Mouse (Mus musculus) heart, adult 11 months (tissue): ENCODE data around the gene Sdr42e1.

Source experiments
- DNase-seq: peaks from one replicate; pipeline ENCODE4 v3.0.0; 2022

Sdr42e1 gene

DNA sequence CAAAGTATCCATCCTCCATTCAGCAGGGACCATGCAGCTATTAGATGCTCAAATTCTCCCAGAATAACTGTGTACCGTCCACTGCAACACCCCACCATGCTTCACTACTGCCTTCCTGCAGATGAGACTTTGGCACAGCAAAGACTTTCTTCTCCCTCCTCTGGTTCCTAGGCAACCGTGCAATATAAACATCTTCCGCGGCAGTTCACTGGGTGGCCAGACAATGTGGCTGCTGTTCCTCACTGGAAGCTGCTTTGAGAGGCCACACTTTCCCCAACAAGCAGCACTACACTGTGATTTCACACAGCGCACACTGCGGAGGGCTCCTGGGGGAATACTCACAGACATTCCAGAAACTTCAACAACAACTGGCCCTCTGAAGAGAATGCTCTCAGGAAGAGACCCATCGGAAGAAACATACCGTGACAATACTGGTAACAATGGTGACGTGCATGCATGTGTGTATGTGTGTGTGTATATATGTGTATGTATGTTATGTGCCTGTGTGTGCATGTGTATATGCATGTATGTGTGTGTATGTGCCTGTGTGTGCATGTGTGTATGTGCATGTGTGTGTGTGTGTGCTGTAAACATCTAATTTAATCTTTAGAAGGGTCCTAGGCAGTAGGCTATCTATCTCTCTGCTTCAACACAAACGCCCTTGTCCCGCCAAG lies 13.0 kb downstream of the Sdr42e1 start:
- DNase-seq, result peak; percentile 92

DNA sequence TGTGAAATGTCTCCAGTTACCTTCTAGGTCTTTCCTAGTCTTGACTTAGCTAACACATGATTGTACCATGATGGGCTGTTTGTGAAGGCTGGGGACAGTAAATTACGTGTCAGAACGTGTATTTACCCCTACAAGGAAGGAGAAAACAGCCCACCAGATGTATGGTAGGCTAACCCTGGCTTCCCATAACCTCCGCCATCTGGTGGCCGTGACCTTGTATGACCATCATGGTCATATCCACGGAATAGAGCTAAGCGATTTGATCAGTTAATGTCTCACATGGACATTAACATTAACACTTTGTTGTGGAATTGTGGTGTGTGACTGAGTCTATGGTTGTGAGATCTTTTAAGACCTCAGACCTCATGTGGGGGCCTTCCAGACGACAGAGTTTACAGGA lies 14.5 kb downstream of the Sdr42e1 start:
- DNase-seq, result no peak

GRCm38 (mm10) chr8:117652318-117652717 lies 21.2 kb downstream of the Sdr42e1 start:
- no peak for DNase-seq

- peak; percentile 90 for DNase-seq
Observed at GRCm38 (mm10) chr8:117646440-117646839, 27.0 kb downstream of the Sdr42e1 start.

GRCm38 (mm10) chr8:117646020-117646419 lies 27.5 kb downstream of the Sdr42e1 start:
- DNase-seq, result no peak

DNA sequence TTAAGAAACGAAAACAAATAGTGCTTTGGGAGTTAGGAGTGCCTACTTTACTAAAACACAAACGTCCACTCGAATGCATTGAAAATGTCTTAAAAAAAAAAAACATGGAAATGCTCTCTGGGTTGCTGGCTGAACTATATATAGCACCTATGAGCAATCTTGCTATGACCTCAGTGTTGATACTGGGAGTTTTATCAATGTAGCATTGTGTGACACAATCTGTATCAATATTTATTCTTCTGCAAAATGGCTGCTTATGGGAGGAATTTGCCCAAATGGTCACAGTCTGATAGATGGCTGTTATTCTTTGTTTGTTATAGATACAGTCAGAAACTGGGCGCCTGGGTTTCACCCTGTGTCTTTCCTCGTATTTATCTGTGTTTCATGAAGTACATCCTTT lies 28.0 kb downstream of the Sdr42e1 start:
- no peak for DNase-seq

DNA sequence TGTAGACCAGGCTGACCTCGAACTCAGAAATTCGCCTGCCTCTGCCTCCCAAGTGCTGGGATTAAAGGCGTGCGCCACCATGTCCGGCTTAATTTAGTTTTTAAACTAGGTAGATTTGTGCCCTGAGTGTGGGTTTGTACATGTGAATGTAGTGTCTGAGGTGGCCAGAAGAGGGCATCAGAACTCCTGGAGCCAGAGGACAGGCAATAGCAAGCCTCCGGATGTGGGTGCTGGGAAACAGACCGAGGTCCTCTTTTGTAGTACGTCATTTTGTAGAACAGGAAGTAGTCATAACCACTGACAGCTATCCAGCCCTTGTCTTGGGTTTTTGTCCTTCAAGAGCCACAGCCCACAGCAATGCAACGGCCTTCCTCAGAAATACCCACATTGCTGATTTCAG lies 33.9 kb downstream of the Sdr42e1 start:
- DNase-seq, result no peak

DNA sequence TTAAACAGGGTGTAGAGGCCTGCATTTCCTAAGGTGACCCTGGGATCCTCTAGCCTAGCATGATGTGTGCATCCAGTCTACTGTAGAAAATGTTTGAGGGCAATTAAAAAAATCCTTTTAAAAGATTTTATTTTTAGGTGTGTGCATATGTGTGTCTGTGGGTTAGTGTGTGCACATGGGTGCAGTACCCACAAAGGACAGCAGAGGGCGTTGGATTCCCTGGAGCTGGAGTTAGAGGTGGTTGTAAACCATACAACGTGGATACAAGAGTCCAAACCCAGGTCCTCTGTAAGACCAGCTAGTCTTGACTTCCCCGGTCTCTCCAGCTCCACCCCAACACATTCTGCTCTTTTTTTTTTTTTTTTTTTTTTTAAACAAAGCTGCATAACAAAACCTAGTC lies 36.0 kb downstream of the Sdr42e1 start:
- DNase-seq, result no peak

DNA sequence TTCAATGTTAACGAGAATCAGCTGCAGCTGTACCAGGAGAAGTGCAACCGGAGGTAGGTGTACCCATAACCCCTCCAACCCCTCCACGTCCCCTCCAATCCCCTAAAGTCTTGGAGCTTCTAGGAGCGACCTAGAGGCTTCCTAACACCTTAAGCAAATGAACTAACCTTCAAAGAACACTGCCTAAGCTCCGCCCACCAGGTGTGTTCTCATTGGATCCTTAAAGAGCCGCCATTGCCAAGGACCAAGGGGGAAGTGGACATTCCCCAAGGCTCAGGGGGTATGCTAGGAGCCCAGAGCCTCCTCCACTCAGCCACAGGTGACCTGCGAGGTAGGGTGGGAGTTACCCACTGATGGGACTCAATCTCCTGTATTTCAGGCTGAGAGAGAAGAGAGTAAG lies 39.1 kb downstream of the Sdr42e1 start:
- DNase-seq, result no peak

GRCm38 (mm10) chr8:117632532-117632931 lies 41.0 kb downstream of the Sdr42e1 start:
- no peak for DNase-seq

- no peak for DNase-seq
Observed at GRCm38 (mm10) chr8:117627096-117627495, 46.4 kb downstream of the Sdr42e1 start.

DNA sequence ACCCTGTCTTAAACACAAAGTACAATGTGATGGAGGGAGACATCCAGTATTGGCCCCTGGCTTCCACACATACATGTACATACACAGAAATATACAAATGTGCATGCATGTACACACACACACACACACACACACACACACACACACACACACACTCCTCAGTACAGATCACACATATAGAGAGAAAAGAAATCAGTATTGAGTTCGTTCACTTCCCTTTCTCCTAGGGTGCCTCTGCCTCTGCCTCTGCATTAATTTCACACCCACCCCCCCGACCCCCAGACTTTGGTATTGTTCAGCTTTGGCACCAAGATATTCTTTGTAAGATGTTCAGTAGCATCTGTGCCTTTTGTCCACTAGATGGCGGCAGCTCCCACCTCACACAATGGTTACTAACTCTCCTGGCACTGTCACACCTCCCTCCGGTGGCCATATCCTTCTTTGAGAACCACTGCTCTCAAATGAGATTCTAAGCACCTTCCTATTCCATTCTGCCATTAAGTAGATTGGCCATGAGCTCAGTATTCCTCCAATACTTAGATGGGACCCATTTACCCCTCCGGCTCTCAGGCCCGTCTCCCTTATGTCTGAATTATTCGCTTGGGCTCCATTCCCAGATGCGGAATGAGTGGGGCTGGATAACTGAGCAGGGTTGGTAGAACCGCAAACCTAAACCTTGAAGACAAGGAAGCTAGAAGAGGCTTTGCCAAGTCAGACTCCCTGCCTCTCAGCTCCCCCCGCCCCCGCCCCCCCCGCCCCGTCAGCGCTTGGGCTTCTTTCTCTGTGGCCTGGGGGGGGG lies 47.2 kb downstream of the Sdr42e1 start:
- DNase-seq, result no peak

DNA sequence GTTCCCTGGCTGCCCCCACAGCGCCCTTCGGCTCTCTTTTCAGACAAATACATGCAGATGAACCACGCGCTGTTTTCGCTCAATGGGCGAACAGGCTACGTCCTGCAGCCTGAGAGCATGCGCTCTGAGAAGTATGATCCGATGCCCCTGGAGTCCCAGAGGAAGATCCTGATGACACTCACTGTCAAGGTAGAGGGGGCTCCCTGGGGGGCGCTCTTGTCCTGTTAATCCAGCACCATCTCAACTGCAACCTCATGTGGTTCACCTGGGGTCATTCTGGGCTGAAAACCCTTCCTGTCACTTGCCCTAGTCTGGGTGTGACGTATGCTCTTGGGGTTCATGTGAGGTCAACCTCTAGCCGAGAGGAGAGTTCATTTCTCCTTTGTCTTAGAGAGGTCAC lies 60.6 kb downstream of the Sdr42e1 start:
- DNase-seq, result no peak
